Mouse (Mus musculus) frontal cortex, adult (tissue): ENCODE measurements around the gene Gzmd.

Source experiments
- ATAC-seq: cut with Nextera tagmentation; 2 replicates; pipeline ENCODE4 v1.9.2; 2017; ENCODE audit warnings: mild to moderate bottlenecking, moderate library complexity, mixed read lengths; ENCODE audit not compliant: low TSS enrichment

Gzmd gene

DNA sequence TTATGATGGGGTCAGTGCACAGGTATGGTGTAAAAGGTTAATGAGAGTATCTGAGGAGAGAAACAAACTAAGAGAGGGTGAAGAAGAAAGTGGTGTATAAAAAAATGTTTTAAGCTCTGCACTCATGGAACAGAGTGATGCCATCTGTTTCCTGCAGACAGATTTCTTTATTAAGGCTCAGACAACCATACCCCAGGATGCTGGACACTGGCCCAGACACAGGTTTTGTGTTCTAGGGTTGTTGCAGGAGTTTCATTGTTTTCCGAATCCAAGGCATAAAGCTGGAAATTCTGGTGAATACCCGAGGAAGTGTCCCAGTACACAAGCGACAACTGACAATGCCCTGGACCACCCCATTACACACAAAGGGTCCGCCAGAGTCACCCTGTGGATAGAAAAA, 50.4 kb downstream of the Gzmd start:
- no peak for ATAC-seq
